Mouse (Mus musculus) forebrain, embryonic 13.5 days (tissue): ENCODE results near the gene Crybb2. TPM values are rescaled to one million over a fixed set of nuclear protein-coding genes. Genes with fewer than 3 reads are reported as not detected.

ENCODE experiments used
- ATAC-seq: fragments of 200-750 bp; cut with Nextera tagmentation; 2 replicates; pipeline ENCODE4 v1.8.0; 2017
- H3K27ac ChIP-seq: fragments of 300-500 bp; sonication (generic); 2 replicates; pipeline ENCODE4 v1.5.1; 2015; ENCODE audit warnings: inconsistent platforms, mild to moderate bottlenecking, moderate library complexity
- H3K27me3 ChIP-seq: fragments of 300-500 bp; sonication (generic); 2 replicates; pipeline ENCODE4 v1.6.1; 2015; ENCODE audit warnings: mild to moderate bottlenecking, inconsistent platforms
- H3K36me3 ChIP-seq: fragments of 300-500 bp; sonication (generic); 2 replicates; pipeline ENCODE4 v1.6.1; 2015; ENCODE audit warnings: mild to moderate bottlenecking, inconsistent platforms; ENCODE audit not compliant: poor library complexity, severe bottlenecking
- H3K4me1 ChIP-seq: fragments of 300-500 bp; sonication (generic); 2 replicates; pipeline ENCODE4 v1.6.1; 2015; ENCODE audit warnings: inconsistent platforms
- H3K4me2 ChIP-seq: fragments of 300-500 bp; sonication (generic); 2 replicates; pipeline ENCODE4 v1.6.1; 2015; ENCODE audit warnings: inconsistent platforms, mild to moderate bottlenecking, moderate library complexity
- H3K4me3 ChIP-seq: fragments of 300-500 bp; sonication (generic); 2 replicates; pipeline ENCODE4 v1.5.1; 2015; ENCODE audit warnings: mild to moderate bottlenecking, inconsistent platforms
- H3K9ac ChIP-seq: fragments of 300-500 bp; sonication (generic); 2 replicates; pipeline ENCODE4 v1.6.1; 2015; ENCODE audit warnings: mild to moderate bottlenecking, inconsistent platforms
- H3K9me3 ChIP-seq: fragments of 300-500 bp; sonication (generic); replicated peaks from 2 replicates; pipeline ENCODE4 v1.6.1; 2016; ENCODE audit warnings: inconsistent platforms
- WGBS: fragments of 180-500 bp; shearing (Covaris S2); methylation state at CpG from one replicate; pipeline ENCODE4 v1.1.7; 2015; 5-methylcytosine and 5-hydroxymethylcytosine counted together
- polyA plus RNA-seq: library from polyadenylated mRNA; unstranded; fragments of >200 nt; fragmentation: Nextera tagmentation; extraction: Ambion mirVana; gene quantifications from 2 replicates; pipeline ENCODE4 v1.2.1, GENCODE M21; 2015

The Crybb2 gene
- polyA plus RNA-seq, 1 experiment from 2014 or later: not detected

DNA sequence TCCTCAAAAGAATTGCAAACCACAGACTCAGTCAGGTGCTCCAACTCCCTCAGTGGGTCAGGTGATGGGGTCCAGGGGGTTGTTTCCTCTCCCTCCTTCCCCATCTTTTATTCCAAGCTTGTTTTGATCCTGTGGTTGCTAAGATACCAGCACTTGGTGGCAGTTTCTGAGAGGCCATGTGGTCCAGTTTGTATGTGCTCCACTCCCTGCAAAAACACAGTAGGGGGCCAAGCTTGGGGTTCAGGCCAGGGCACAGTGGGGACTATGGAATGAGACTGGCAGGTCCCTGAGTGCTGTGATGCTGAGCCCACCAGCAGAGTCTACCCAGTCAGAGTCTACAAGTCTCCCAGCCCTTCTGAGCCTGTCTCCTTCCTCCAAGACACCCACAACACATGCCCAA is 20.0 kb downstream of the Crybb2 start:
- H3K4me2 ChIP-seq: no peak overlapping the region
- H3K36me3 ChIP-seq: no peaks in the 10 kb centered on the region
- peaks cover 16% of the 10 kb centered on the region; the same call in 1 of the 2 replicates for H3K4me1 ChIP-seq
- H3K9ac ChIP-seq: no peak overlapping the region
- no peaks in the 10 kb centered on the region for H3K27me3 ChIP-seq
- no peaks in the 10 kb centered on the region for H3K9me3 ChIP-seq
- no peak for ATAC-seq
- no peak overlapping the region for H3K4me3 ChIP-seq
- no peak overlapping the region for H3K27ac ChIP-seq

DNA sequence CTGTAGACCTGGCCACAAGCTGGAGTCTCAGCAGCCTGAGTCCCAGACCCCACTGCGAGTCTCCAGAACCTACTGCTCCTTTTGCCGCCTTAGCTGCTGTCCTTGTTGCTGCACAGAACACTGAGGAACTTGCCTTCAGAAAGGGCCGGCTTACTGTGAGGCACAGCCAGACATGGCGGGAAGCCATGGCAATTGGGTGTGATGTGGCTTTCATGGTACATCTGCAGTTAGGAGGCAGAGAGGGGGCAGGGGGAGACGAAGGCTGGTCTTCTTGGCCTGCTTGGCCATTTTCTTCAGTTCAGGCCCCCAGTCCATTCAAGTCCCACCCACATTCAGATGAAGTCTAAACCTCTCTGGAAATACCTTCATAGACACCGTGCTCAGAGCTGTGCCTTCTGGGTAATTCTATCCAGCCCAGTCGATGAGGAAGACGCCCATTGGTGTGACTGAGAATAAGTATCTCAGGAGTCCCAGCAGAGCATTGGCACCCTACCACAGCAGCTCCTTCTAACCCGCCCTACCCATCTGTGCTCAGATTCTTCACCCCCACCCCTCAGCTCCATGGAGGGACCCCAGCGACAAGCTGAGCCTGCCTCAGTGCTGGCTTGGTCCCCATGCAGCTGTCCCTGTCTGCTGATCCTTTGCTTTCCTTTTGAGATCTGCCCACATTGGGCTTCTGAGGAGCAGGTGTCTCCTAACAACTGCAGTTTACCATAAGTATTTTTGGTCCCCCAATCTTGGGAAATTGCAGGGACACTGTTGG is 24.2 kb downstream of the Crybb2 start:
- ATAC-seq: no peak; the same call in 1 of the 2 replicates
- 79% methylated on average over 10 of the region's 10 CpGs for WGBS
- Histone ChIP-seq H3K9ac (no peak overlapping the region), H3K9me3 (no peaks in the 10 kb centered on the region), H3K4me1 (peaks cover 45% of the 10 kb centered on the region), H3K27me3 (no peaks in the 10 kb centered on the region), H3K4me2 (no peak overlapping the region), H3K36me3 (no peaks in the 10 kb centered on the region), H3K4me3 (no peak overlapping the region), H3K27ac (peak overlapping the region; percentile 33; the same call in 1 of the 2 replicates)

DNA sequence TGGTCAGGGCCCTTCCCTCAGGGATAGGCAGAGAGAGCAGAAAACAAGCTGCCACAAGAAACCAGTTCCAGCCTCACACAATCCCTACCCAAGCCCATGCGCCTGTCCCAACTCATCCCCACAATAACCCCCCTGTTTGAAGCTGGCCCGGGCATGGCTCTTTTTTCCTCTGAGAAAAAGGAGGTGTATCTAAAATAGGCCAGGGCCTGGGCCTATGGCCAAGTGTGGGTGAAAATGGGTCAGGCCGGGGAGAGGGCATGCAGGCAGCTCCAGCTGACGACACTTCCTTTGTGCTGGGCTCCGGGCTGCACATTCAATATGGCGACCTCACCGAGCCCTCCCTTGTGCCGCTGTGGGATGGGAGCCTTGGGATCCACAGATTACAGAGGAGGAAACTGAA is 26.4 kb downstream of the Crybb2 start:
- no peaks in the 10 kb centered on the region for H3K36me3 ChIP-seq
- ATAC-seq: no peak
- H3K27ac ChIP-seq: 0 out of 2 replicates have a peak overlapping the region, but pooled peaks have one; percentile 3
- H3K4me2 ChIP-seq: no peak overlapping the region
- H3K4me3 ChIP-seq: no peak overlapping the region
- no peaks in the 10 kb centered on the region; the same call in 1 of the 2 replicates for H3K9me3 ChIP-seq
- peaks cover 41% of the 10 kb centered on the region for H3K4me1 ChIP-seq
- WGBS: 64% methylated on average over 8 of the region's 8 CpGs
- H3K9ac ChIP-seq: no peak overlapping the region
- no peaks in the 10 kb centered on the region for H3K27me3 ChIP-seq

DNA sequence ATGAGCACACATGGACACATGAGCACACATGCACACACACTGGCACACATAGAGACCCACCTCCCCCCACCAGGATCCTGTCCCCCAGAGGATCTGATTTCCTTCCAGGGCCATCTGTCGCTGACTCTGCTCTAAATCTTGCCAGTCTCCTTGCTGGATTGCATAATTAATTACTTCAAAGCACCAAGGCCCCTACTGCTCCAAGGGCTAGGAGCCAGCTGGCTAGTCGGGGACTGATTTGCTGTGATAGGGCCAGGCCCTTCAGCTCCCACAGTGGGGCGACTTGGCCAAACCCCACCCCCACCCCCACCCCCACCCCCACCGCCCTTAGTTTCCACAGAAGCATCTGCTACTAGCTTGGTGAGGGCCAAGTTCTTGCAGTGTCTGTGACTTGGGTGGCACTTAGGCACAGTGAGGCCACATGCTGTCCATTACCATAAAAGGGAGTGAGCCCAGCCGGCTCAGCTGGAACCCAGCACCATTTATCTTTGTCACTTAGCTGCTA is 28.3 kb downstream of the Crybb2 start:
- peak overlapping the region; percentile 83 for H3K27ac ChIP-seq
- peaks cover 41% of the 10 kb centered on the region for H3K4me1 ChIP-seq
- H3K4me2 ChIP-seq: no peak overlapping the region
- H3K36me3 ChIP-seq: no peaks in the 10 kb centered on the region
- H3K4me3 ChIP-seq: no peak overlapping the region
- peak; percentile 95 for ATAC-seq
- H3K9me3 ChIP-seq: no peaks in the 10 kb centered on the region; the same call in 1 of the 2 replicates
- 8% methylated on average over 5 of the region's 5 CpGs for WGBS
- H3K27me3 ChIP-seq: no peaks in the 10 kb centered on the region
- no peak overlapping the region for H3K9ac ChIP-seq

DNA sequence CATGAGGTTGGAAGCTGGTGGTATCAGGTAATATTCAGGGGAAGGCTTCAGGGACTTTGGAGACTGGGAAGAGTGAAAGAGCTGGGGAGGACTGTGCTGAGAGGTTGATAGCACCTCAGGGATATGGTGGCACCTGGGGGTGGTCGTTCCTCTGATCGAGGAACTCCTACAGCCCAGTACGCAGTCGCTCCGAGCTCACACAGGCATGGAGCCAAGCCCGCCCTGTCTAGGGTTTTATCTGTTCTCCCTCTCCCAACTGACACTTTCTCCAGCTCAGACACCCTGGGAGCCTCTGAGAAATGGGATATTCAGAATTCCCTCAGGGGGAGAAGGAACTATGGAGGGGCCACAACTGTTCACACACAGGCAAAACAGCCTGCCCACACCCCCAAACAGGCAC is 29.1 kb downstream of the Crybb2 start:
- no peaks in the 10 kb centered on the region for H3K36me3 ChIP-seq
- H3K27me3 ChIP-seq: no peaks in the 10 kb centered on the region
- H3K4me3 ChIP-seq: no peak overlapping the region
- WGBS: 52% methylated on average over 6 of the region's 6 CpGs
- peaks cover 39% of the 10 kb centered on the region for H3K4me1 ChIP-seq
- no peaks in the 10 kb centered on the region; the same call in 1 of the 2 replicates for H3K9me3 ChIP-seq
- H3K4me2 ChIP-seq: no peak overlapping the region
- H3K9ac ChIP-seq: no peak overlapping the region
- ATAC-seq: no peak
- H3K27ac ChIP-seq: peak overlapping the region; percentile 83

DNA sequence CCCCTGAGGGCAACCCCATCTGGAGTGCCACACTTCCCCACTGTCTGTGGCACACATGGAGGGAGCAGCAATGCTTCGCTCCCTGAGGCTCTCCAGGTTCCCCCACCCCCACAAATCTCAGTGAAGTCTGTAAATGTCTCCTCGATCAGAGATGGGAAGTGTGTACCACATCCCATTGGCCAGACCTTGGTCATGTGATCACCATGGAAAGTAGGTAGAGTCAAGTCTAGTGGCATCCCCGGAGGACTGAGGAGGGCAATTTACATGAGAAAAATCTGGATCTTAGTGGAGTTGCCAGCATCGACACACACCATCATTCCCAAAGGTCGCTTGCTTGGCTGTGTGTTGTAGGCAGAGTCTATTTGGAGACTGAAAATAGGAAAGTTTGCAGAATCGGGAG is 31.3 kb downstream of the Crybb2 start:
- H3K9me3 ChIP-seq: no peaks in the 10 kb centered on the region; the same call in 1 of the 2 replicates
- no peak overlapping the region for H3K4me3 ChIP-seq
- no peak for ATAC-seq
- WGBS: 84% methylated on average over 6 of the region's 6 CpGs
- no peak overlapping the region for H3K4me2 ChIP-seq
- H3K27ac ChIP-seq: no peak overlapping the region
- no peaks in the 10 kb centered on the region for H3K36me3 ChIP-seq
- H3K27me3 ChIP-seq: no peaks in the 10 kb centered on the region
- H3K9ac ChIP-seq: no peak overlapping the region
- peaks cover 43% of the 10 kb centered on the region for H3K4me1 ChIP-seq

DNA sequence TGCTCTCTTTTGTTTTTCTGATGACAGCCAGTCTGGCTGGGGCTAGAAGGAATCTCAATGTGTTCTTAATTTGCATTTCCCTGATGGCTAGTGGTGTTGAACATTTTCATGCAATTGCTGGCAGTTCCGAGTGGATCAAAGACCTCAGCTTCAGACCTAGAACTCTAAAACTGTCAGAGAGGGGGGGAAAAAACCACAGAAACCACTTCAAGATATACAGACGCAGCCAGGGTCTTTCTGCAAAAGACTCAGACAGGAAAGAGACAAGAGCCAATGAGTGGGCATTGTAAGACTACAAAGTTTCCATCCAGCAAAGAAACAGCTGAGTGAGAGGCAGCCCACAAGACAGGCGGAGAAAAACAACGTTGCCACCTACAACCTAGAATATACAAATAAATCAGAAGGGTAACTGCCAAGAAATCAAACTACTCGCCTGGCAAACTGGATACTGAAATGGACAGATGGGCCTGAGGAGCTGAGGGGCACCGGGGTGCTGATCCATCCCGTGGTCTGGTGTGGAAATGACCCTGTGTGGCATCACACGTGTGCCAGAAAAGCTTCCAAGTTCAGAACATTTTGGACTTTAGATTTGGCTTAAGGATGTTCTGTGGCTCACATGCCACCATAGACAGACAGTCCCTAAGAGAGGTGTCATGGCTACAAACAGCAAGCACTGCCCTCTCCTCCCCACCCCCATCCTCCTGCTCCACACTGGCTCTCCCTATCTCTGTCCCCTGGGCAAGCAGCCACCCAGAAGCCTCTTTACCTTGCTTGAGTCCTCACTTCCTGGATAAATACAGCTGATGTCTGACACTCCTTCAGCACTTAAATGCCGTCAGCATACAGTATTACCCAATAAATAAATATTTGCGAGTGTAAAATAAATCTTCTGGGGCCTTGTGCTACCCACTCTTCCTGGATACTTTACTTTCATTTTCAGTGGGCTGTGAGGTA is 34.5 kb downstream of the Crybb2 start:
- no peak for ATAC-seq
- H3K27me3 ChIP-seq: no peaks in the 10 kb centered on the region
- H3K4me3 ChIP-seq: no peak overlapping the region
- no peaks in the 10 kb centered on the region for H3K36me3 ChIP-seq
- peaks cover 24% of the 10 kb centered on the region for H3K4me1 ChIP-seq
- H3K4me2 ChIP-seq: no peak overlapping the region
- H3K27ac ChIP-seq: no peak overlapping the region
- 65% methylated on average over 10 of the region's 10 CpGs for WGBS
- no peak overlapping the region for H3K9ac ChIP-seq
- H3K9me3 ChIP-seq: no peaks in the 10 kb centered on the region; the same call in 1 of the 2 replicates

DNA sequence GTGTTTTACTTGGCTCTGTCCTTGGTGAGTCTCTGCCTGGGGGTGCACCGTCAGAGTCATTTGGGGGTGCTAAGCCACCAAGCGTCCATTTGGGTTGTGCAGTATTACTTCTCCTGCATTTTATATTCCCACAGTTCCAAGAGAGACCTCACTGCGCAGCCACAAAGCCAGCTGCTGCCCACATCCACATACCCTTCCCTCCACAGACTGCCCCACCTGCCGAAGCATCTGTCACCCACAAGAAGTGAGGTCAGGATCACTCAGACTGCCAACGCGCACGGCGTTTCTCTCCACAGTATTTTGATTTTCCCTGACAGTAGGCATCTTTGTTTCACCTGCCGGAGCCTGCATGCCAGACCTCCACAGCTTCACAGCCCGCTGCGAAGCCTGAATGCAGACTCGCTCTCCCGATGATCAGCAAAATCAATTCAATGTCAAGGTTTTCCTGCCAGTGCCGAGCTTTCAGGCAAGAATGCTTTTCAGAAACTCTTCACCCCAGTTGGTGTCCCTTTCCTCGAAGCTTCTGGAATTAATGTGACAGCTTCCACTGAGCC is 38.6 kb downstream of the Crybb2 start:
- peaks cover 24% of the 10 kb centered on the region for H3K4me1 ChIP-seq
- ATAC-seq: 0 out of 2 replicates have a peak, but pooled peaks have one; percentile 48
- no peak overlapping the region for H3K4me2 ChIP-seq
- H3K27me3 ChIP-seq: no peaks in the 10 kb centered on the region
- no peaks in the 10 kb centered on the region for H3K36me3 ChIP-seq
- H3K9ac ChIP-seq: no peak overlapping the region
- no peak overlapping the region; the same call in 1 of the 2 replicates for H3K27ac ChIP-seq
- no peak overlapping the region for H3K4me3 ChIP-seq
- 55% methylated on average over 15 of the region's 15 CpGs for WGBS
- no peaks in the 10 kb centered on the region for H3K9me3 ChIP-seq

DNA sequence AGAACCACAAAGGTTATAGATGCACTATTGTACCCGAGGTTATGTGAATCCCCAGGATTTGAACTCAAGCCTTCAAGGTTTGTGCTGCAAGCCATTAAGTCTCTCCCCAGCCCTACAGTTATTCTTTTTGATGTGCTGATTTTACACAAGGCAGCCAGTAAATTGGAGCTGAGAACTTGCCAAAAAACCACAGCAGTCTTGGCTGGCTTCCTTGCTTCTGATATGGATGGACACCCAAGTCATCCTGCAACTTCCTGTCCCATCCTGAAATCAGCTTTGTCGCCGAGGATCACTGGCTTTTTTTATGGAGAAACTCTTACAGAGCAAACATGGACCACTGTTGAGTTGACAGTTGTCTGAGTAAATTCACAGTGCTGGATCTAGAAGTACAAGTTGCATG is 39.8 kb downstream of the Crybb2 start:
- no peak overlapping the region for H3K4me2 ChIP-seq
- H3K9me3 ChIP-seq: no peaks in the 10 kb centered on the region
- peaks cover 23% of the 10 kb centered on the region for H3K4me1 ChIP-seq
- H3K4me3 ChIP-seq: no peak overlapping the region
- H3K9ac ChIP-seq: no peak overlapping the region
- ATAC-seq: no peak
- no peaks in the 10 kb centered on the region for H3K27me3 ChIP-seq
- no peaks in the 10 kb centered on the region for H3K36me3 ChIP-seq
- no peak overlapping the region for H3K27ac ChIP-seq
- 79% methylated on average over 3 of the region's 3 CpGs for WGBS

DNA sequence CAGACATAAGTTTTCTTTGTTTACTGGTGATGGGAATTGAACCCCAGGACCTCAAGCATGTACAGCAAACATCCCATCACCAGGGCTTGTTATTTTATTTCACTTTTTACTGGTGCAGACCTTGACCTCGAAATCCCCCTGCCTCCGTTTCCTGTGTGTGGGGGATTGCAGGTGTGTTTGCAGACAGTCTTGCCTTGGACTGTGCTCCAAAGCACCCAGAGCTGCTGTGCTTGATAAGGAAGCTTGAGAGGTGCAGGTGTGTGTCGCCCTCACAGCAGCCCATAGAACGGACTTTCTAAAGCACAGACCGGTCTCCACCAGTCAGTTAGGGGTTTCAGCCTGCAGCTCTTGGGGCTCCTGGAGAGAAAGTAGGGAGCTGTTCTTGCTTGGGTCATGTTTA is 43.2 kb downstream of the Crybb2 start:
- H3K36me3 ChIP-seq: no peaks in the 10 kb centered on the region
- ATAC-seq: no peak
- no peak overlapping the region for H3K4me2 ChIP-seq
- WGBS: 92% methylated on average over 5 of the region's 5 CpGs
- H3K27me3 ChIP-seq: no peaks in the 10 kb centered on the region
- H3K9me3 ChIP-seq: no peaks in the 10 kb centered on the region
- H3K9ac ChIP-seq: no peak overlapping the region
- no peak overlapping the region for H3K4me3 ChIP-seq
- H3K27ac ChIP-seq: no peak overlapping the region
- H3K4me1 ChIP-seq: peaks cover 32% of the 10 kb centered on the region

DNA sequence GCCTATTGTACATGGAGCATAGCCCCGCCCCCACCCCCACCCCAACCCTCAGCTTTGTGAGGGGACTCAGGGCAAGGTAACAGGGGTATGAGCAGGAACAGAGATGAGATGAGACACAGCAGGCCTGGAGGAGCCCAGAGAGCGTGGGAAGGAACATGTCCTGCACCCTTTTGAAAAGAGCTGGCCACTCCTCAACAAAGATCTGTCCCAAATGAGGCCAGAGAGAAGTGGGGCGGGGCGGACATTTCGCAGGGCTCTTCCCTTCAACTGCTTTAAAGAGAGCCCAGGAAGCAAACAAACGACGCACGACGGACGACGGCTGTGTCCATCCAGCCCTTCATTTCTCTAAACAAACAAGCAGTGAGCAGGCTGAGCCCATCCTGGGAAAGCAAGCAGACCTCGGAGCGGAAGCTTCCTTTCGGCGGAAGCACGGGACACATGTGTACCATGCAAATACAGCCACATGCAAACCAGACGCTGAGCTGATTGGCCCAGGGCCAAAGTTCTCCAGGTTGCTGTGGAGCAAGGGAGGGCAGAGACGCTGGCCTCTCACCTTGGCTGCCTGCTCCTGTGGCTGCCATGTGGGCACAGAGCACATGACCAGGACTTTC is 45.7 kb downstream of the Crybb2 start:
- Histone ChIP-seq H3K4me3 (no peak overlapping the region), H3K4me2 (peak overlapping the region; percentile 25), H3K36me3 (no peaks in the 10 kb centered on the region), H3K9me3 (no peaks in the 10 kb centered on the region), H3K27me3 (no peaks in the 10 kb centered on the region), H3K27ac (no peak overlapping the region), H3K4me1 (peaks cover 24% of the 10 kb centered on the region), H3K9ac (no peak overlapping the region)
- 35% methylated on average over 18 of the region's 18 CpGs for WGBS
- no peak for ATAC-seq
